Mouse (Mus musculus) stomach, postnatal 0 days (tissue): ENCODE measurements around the gene Pakap.

Experiments used
- CTCF ChIP-seq: IDR thresholded peaks from 2 replicates; pipeline ENCODE4 v1.5.1; 2016; ENCODE audit warnings: antibody characterized with exemption, low read depth, mild to moderate bottlenecking, moderate library complexity
- EP300 ChIP-seq: optimal IDR thresholded peaks from 2 replicates; pipeline ENCODE3; 2016; ENCODE audit warnings: antibody characterized with exemption

DNA sequence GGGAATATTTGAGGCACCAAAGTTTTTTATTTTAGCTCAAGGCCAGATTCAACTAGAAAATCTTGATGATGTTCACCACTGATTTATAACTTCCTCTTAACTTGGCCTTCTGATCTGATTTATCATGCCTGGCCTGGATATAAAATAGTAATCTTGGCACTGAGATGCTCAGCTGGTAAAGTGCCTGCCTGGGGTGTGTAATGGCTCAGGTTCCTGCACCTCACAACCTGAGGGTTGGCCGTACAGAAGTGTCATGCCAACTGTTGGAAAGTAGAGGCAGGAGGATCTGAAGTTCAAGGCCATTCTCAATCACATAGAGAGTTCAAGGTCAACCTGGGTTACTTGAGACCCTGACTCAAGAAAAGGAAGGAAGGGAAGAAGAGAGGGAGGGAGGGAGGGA is 57.3 kb downstream of the Pakap start:
- TF ChIP-seq CTCF (no peak), EP300 (no peak)
